Mouse (Mus musculus): ENCODE data around the gene Rasl2-9. TPM values are rescaled to one million over a fixed set of nuclear protein-coding genes. Genes with fewer than 3 reads are reported as not detected.

Gene Rasl2-9
- polyA plus RNA-seq, 1 experiment from 2014 or later: 0.51 TPM

DNA sequence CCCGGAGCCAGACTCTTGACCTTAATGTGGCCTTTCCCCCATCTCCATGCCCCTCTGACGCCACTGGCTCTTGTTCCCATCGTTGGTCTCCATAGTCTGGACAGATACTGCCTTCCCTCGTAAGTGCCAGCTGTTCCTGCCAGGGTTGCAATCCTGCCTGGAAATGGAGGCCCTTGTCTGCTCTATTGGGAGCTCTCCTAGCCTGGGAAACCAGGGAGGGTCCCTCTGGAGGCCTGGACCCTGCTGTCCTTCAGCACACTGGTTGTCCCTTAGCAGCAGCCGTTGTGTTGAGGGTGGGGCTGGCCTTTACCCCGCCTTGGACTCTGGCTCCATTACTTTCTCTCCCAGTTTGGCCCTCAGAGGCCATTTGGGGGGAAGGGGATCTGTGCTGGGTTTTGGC, 33.4 kb downstream of the Rasl2-9 start:
- H3K9ac ChIP-seq: no peak overlapping the region
- peaks cover 83% of the 10 kb centered on the region for H3K36me3 ChIP-seq (replicated peaks)
- no peak overlapping the region for H3K4me2 ChIP-seq
- H3K27me3 ChIP-seq: no peaks in the 10 kb centered on the region
- WGBS: 79% methylated on average over 6 of the region's 6 CpGs
- no peaks in the 10 kb centered on the region for H3K4me1 ChIP-seq
- H3K9me3 ChIP-seq: no peaks in the 10 kb centered on the region
- no peak overlapping the region for H3K27ac ChIP-seq
- H3K4me3 ChIP-seq (replicated peaks): no peak overlapping the region
- ATAC-seq (ENCODE audit: low FRiP score): no peak

DNA sequence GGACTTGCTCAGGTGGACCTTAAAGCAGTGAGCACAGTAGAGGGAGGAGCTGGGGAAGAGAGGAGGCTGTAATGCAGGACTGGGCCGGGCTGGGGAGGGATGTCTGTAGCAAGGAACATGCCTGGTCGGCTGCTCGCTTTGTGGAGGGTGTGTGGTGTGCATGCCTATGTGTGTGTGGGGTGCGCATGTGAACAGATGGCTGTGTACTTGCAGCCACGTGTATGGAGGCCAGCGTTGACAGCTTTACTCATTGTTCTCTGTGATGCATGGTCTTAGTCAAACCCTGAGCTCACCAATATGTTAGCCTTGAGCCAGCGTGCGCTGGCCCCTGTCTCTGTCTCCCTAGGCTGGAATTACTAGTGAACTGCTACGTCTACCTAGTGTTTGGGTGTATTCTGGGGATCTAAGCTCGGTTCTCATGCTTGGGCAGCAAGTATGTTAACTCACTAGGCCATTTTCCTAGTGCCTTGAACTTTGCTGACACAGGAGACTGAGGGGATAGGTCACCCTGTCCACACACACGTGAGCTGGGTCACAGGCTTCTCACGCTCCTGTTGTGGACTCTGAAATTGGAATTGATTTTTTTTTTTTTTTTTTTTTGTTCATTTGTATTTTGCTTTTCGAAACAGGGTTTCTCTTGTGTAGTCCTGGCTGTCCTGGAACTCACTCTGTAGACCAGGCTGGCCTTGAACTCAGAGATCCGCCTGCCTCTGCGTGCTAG, 34.6 kb downstream of the Rasl2-9 start:
- ATAC-seq (ENCODE audit: low FRiP score): no peak
- Histone ChIP-seq H3K4me2 (no peak overlapping the region), H3K9me3 (no peaks in the 10 kb centered on the region), H3K4me3 (replicated peaks) (no peak overlapping the region), H3K4me1 (no peaks in the 10 kb centered on the region), H3K27ac (no peak overlapping the region), H3K9ac (no peak overlapping the region), H3K36me3 (replicated peaks) (peaks cover 77% of the 10 kb centered on the region), H3K27me3 (no peaks in the 10 kb centered on the region)
- WGBS: 92% methylated on average over 15 of the region's 15 CpGs

DNA sequence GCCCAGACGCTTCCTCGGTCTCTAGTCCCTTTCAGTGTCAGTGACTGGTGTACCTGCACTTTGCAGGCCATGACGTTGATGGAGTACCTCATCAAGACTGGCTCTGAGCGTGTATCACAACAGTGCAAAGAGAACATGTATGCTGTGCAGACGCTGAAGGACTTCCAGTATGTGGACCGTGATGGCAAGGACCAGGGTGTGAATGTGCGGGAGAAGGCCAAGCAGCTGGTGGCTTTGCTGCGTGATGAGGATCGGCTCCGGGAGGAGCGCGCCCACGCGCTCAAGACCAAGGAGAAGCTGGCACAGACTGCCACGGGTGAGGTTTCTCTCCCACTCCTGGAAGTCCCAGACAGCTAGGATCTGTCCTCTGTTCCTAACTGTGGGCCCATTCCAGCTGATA, 35.9 kb downstream of the Rasl2-9 start:
- H3K4me1 ChIP-seq: no peaks in the 10 kb centered on the region
- peaks cover 76% of the 10 kb centered on the region for H3K36me3 ChIP-seq (replicated peaks)

DNA sequence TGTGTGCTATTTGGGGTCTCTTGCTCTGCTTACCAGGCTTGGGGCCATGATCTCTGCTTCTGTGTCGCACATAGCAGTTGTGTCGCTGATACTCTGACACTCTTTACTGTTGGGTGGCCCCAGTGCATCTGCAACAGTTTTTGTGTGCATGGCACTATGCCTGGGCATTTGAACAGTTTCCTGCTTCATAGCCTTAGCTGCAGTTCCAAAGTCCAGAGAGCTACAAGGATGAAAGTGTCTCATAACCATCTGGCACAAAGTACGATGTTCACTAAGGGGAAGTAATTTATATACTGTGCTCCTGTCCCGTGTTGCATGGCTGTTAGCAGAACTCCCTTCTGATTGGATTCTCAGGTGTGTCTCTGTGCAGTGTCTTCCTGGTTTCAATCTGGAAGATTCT, 37.9 kb downstream of the Rasl2-9 start:
- ATAC-seq (ENCODE audit: low FRiP score): no peak
- H3K9ac ChIP-seq: no peak overlapping the region
- WGBS: 91% methylated on average over 4 of the region's 4 CpGs

More for the DNA sequence above, 35.9 kb downstream of the Rasl2-9 start:
- Histone ChIP-seq H3K9me3 (no peaks in the 10 kb centered on the region), H3K27ac (no peak overlapping the region), H3K4me2 (no peak overlapping the region), H3K27me3 (no peaks in the 10 kb centered on the region), H3K9ac (no peak overlapping the region), H3K4me3 (replicated peaks) (no peak overlapping the region)
- 97% methylated on average over 15 of the region's 15 CpGs for WGBS
- no peak for ATAC-seq (ENCODE audit: low FRiP score)

DNA sequence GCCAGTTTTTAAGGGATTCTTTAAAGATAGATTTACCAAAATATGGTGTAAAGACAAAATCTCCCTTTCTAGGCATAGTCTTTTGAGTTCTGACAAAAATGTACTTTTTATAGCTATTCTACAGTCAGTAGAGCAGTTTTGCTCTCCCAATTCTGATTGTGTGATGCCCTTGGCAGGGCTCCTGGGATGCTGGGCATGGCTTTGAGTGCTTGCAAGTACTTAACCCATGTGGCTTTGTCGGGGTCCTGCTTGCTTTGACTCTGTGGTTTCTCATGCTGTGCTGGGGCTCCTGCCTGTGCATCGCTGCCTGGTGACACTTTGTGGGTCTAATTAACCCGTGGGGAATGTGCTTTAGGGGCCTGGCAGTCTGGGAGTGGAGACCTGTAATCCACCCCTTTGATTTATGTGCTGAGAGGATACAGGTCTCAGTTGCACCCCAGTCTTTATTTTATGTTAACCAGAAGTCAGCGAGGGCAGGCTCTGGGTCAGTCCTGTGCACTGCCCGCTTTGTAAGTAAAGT, 38.8 kb downstream of the Rasl2-9 start:
- no peaks in the 10 kb centered on the region for H3K27me3 ChIP-seq
- no peak overlapping the region for H3K4me3 ChIP-seq (replicated peaks)
- no peak overlapping the region for H3K27ac ChIP-seq
- no peaks in the 10 kb centered on the region for H3K9me3 ChIP-seq
- WGBS: 80% methylated on average over 5 of the region's 5 CpGs
- H3K4me2 ChIP-seq: no peak overlapping the region
- H3K4me1 ChIP-seq: peaks cover 2% of the 10 kb centered on the region
- ATAC-seq (ENCODE audit: low FRiP score): no peak
- H3K9ac ChIP-seq: no peak overlapping the region
- peaks cover 67% of the 10 kb centered on the region for H3K36me3 ChIP-seq (replicated peaks)

More for the DNA sequence above, 37.9 kb downstream of the Rasl2-9 start:
- no peaks in the 10 kb centered on the region; the same call in 1 of the 2 replicates for H3K4me1 ChIP-seq
- no peaks in the 10 kb centered on the region for H3K9me3 ChIP-seq
- H3K4me3 ChIP-seq (replicated peaks): no peak overlapping the region
- no peaks in the 10 kb centered on the region for H3K27me3 ChIP-seq
- no peak overlapping the region for H3K4me2 ChIP-seq
- H3K27ac ChIP-seq: no peak overlapping the region
- H3K36me3 ChIP-seq (replicated peaks): peaks cover 70% of the 10 kb centered on the region

DNA sequence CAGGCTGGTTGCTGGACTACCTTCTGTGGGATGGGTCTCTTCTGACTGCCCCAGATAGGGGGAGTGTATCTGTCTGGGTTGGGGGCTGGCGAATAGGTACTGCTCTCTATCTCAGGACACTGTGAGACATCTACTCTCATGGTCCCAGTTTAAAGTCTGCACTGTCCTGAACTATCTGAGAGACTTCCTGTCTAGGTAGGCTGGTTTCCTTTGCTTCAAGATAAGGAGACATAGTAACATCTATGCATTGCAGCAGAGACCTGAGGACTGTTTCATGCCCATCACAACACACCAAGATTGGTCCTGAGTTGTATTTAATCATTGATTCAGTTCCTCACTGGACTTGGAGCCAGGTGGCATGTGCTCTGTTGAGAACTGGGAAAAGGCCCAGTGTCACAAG, 40.2 kb downstream of the Rasl2-9 start:
- Histone ChIP-seq H3K27ac (no peak overlapping the region), H3K36me3 (replicated peaks) (peaks cover 55% of the 10 kb centered on the region), H3K4me3 (replicated peaks) (no peak overlapping the region), H3K9ac (no peak overlapping the region), H3K27me3 (no peaks in the 10 kb centered on the region), H3K4me1 (peaks cover 16% of the 10 kb centered on the region), H3K4me2 (no peak overlapping the region), H3K9me3 (no peaks in the 10 kb centered on the region)
- ATAC-seq (ENCODE audit: low FRiP score): no peak
- WGBS: 100% methylated on average over 1 of the region's 1 CpGs

DNA sequence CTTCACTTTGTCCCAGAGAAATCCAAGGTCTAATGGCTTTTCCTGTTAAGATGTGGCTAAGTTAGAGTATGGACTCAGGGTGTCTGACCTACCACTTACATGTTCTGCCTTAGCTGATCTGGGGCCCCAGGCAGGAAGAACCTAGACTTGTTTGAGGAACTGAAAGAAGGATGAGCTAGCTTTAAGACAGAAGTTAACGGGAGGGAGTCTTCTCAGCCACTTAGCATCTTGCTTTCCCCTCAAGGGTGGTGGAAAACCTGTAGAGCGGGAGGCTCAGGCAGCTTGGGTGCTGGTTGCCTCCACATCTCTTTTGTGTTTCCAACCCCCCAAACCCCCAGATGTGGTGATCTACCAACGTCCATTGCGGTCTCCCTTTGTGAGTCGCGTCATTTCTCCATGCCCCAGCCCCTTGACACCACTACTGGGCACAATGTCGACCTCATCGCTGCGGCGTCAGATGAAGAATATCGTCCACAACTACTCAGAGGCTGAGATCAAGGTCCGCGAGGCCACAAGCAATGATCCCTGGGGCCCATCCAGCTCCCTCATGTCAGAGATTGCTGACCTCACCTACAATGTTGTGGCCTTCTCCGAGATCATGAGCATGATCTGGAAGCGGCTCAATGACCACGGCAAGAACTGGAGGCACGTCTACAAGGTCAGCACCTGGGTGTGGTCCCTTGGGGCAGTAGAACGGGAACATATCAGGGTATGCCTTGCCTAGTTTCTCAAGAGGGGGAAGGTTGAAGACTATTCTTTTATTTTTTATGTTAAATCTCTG, 42.2 kb downstream of the Rasl2-9 start:
- no peak overlapping the region for H3K27ac ChIP-seq
- no peak overlapping the region for H3K4me2 ChIP-seq
- H3K27me3 ChIP-seq: no peaks in the 10 kb centered on the region
- WGBS: 91% methylated on average over 18 of the region's 18 CpGs
- peaks cover 51% of the 10 kb centered on the region for H3K36me3 ChIP-seq (replicated peaks)
- H3K9ac ChIP-seq: no peak overlapping the region
- peaks cover 16% of the 10 kb centered on the region for H3K4me1 ChIP-seq
- H3K9me3 ChIP-seq: no peaks in the 10 kb centered on the region
- H3K4me3 ChIP-seq (replicated peaks): no peak overlapping the region
- no peak for ATAC-seq (ENCODE audit: low FRiP score)

DNA sequence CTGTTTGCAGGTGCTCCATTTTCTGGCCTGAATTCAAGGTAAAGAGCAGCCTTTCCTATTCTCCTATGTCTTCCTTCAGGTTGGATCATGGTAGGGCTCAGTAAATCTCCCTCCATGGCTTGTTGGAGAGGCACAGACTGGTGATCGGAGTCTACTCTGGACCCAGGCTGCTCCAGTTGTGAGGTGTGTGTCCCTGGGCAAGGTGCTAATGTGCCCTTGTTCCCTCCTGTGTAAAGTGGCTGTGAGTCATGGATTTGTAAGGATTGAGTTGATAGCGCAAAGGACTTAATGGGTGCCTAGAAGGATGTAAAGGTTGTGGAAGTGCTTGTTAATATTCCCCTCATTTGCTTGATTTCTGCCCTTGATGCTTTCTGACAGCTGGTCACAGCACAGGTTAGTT, 43.8 kb downstream of the Rasl2-9 start:
- Histone ChIP-seq H3K4me3 (replicated peaks) (no peak overlapping the region), H3K36me3 (replicated peaks) (peaks cover 56% of the 10 kb centered on the region), H3K4me2 (no peak overlapping the region), H3K4me1 (peaks cover 16% of the 10 kb centered on the region), H3K9ac (no peak overlapping the region), H3K9me3 (no peaks in the 10 kb centered on the region), H3K27me3 (no peaks in the 10 kb centered on the region), H3K27ac (no peak overlapping the region)
- no peak for ATAC-seq (ENCODE audit: low FRiP score)
- 98% methylated on average over 2 of the region's 2 CpGs for WGBS

DNA sequence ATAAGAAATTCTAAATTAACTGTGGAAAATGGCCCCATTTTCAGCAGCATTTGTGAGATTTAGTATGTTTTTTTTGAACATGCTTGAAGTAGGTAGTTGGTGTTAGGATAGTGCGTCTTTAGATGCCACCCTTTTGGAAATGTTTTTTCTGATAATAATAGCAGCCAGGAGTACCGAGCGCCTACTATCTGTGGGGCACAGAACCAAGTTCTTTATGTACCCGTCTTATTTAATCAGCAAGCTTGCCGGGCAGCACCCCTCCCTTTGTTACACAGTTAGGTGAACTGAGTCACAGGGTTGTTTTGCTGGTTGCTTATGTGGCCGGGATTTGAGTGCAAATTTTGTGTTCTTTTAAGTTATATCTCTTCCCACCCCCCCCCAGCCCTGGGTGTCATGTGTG, 44.5 kb downstream of the Rasl2-9 start:
- Histone ChIP-seq H3K4me3 (replicated peaks) (peak overlapping the region; percentile 94), H3K9me3 (no peaks in the 10 kb centered on the region), H3K27me3 (no peaks in the 10 kb centered on the region), H3K36me3 (replicated peaks) (peaks cover 60% of the 10 kb centered on the region), H3K27ac (no peak overlapping the region), H3K9ac (peak overlapping the region; percentile 94; the same call in 1 of the 2 replicates), H3K4me2 (peak overlapping the region; percentile 92), H3K4me1 (peaks cover 16% of the 10 kb centered on the region)
- no peak for ATAC-seq (ENCODE audit: low FRiP score)
- WGBS: 78% methylated on average over 6 of the region's 6 CpGs

DNA sequence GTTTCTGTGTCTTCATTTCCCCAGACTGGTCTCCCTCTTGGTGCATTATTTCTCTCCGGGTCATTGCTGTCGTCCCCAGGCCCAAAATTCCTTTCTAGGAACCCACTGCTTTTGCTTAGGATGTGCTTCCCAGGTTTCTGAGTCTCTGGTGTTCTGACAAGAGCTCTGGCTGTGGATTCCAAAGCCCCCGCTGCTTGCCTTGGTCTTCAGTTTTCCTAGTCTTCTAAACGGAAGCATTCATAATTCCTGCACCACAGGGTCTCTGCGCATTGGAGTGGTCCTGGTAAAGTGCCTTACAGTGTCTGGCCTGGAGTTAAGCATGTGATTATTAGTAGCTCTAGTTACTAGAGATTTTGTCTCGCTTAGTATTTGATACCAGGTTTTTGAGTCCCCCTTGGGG, 44.9 kb downstream of the Rasl2-9 start:
- peaks cover 16% of the 10 kb centered on the region for H3K4me1 ChIP-seq
- no peaks in the 10 kb centered on the region for H3K27me3 ChIP-seq
- peak overlapping the region; percentile 94 for H3K9ac ChIP-seq
- 20% methylated on average over 6 of the region's 6 CpGs for WGBS
- H3K27ac ChIP-seq: peak overlapping the region; percentile 90; the same call in 1 of the 2 replicates
- H3K9me3 ChIP-seq: no peaks in the 10 kb centered on the region
- H3K4me2 ChIP-seq: peak overlapping the region; percentile 92
- H3K4me3 ChIP-seq (replicated peaks): peak overlapping the region; percentile 94
- ATAC-seq (ENCODE audit: low FRiP score): no peak
- H3K36me3 ChIP-seq (replicated peaks): peaks cover 59% of the 10 kb centered on the region

DNA sequence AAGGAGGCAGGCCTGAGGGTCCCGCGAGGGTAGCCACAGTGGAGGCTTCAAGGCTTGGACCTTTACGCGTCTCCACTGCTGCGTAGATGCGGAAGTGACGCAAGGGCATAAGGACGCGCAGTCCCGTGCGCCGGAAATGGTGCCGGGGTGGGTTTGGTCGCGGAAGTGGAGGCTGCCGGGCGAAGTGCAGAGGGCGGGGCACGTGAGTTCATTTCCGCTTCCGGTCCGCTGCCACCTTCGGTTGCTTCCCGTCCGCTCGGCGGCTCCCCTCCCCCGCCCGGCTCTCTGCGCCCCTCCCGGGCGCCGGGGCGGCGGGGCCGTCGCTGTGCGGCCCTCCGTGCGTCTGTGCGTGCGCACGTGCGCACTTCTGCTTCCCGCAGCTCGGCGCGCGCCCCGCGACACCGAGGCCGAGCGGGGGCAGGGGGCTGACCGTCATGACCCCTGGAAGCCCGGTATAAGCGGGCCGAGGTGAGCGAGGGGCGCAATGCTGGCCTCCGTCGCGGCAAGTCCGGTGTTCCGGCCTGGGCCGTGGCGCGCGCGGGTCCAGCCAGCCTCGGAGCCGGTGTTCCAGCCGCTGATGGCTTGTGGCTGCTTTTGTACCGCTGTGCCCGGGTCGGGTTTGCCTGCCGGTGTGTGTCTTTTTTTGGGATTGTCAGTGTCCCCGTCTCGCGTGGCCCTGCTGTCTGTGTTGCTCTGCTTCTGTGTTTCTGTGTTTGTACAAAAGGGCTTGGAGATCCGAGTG, 45.6 kb downstream of the Rasl2-9 start, which contains the start of gene Epn1:
Gene Epn1, plus strand, starts transcription at position 226 of the 742 bp plus-strand sequence.
- peak within 1 kb of the TSS; percentile 92 for H3K4me2 ChIP-seq
- no peaks in the 10 kb centered on the region for H3K9me3 ChIP-seq
- peak; percentile 98 for ATAC-seq (ENCODE audit: low FRiP score)
- H3K36me3 ChIP-seq (replicated peaks): peaks cover 60% of the 10 kb centered on the region
- H3K27ac ChIP-seq: peak within 1 kb of the TSS; percentile 90
- H3K27me3 ChIP-seq: no peaks in the 10 kb centered on the region
- peak within 1 kb of the TSS; percentile 94 for H3K4me3 ChIP-seq (replicated peaks)
- H3K4me1 ChIP-seq: peaks cover 16% of the 10 kb centered on the region
- under 1% methylated on average over 81 of the region's 81 CpGs for WGBS
- H3K9ac ChIP-seq: peak within 1 kb of the TSS; percentile 94

All from forebrain, embryonic 12.5 days (tissue).